Mouse (Mus musculus) urinary bladder, postnatal 4 days (tissue): ENCODE measurements around the gene Rrn3.
"Not testable (repeated sequence)": the region's sequence is repeated elsewhere in the genome, so short reads cannot be mapped to it uniquely, and the experiment has no call there.

Source experiments
- DNase-seq, 2 experiments: peaks; one replicate each; pipeline ENCODE4 v3.0.0; 2021 to 2022; ENCODE audit warnings: low spot score in 2 of 2

Gene Rrn3

GRCm38 (mm10) chr16:13780353-13781036 is at the start of gene Rrn3:
Gene Rrn3, plus strand, starts transcription at chr16:13780708.
- DNase-seq, result peak; percentile 85 to 89

DNA sequence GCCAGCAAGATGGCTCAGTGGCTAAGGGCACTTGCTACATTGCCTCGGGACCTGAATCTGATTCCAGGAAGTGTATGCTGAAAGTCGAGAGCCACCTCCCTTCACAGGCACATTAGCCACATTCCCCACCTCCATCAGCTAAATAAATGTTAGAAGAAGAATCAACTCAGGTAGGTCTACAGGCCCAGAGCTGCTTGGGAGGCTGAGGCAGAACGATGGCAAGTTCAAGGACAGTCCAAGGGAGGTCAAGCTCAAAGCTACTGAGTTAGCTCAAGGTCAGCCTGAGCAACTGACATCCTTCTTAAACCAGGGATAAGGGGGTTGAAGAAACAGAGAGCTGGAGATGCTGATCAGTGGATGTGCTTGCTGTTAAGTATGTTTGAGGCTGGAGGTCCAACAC is 47.7 kb upstream of the Rrn3 start:
- no peak for DNase-seq

DNA sequence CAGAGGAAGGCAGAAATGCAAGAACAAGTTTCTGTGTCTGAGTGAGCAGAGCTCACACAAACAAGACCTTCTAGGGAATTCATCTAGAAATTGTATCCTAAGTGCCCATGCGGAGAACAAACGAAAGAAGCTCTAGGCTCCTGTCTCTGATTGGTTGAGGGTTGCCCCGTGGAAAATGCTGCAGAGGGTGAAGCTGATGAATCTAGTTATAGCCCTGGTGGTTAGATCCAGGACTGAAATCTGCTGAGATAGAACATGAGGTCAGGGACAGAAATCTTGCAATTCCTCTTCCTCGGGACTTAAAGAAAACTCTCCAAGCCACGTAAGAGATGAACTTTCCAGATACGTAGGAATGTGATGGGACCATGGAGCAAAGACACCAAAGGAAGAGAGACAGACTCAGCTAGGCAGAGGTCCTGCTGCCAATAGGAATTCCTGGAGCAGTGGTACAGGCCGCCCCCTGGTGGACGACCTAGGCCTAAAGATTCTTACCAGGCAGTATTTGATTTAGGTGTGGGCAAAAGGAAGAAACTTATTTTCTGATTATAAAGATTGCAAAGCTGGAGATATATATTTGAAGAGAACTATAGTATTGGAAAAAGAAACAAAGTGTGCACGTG is 46.9 kb upstream of the Rrn3 start:
- DNase-seq, result peak; percentile 54 to 83

- DNase-seq, result no peak
Measured at GRCm38 (mm10) chr16:13735977-13736376, 44.5 kb upstream of the Rrn3 start.

- not testable (repeated sequence) for DNase-seq
Measured at GRCm38 (mm10) chr16:13739044-13739443, 41.5 kb upstream of the Rrn3 start.

DNA sequence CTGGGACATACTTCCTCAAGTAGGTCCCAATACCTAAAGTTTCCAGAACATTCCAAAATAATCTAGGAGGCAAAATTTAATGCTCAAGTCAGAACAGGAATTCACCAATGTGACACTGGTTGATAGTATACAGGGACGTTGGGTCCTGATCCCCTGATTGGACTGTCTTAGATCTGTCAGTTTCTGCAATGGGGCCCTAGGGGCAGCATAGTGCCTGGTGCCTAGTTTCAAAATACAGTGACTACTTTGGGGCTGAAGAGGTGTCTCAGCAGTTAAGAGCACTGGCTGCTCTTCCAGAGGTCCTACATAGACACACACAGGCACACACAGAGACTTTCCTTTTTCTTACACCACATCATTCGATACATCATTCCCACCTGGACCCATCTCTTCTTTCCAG is 39.7 kb upstream of the Rrn3 start:
- no peak for DNase-seq

DNA sequence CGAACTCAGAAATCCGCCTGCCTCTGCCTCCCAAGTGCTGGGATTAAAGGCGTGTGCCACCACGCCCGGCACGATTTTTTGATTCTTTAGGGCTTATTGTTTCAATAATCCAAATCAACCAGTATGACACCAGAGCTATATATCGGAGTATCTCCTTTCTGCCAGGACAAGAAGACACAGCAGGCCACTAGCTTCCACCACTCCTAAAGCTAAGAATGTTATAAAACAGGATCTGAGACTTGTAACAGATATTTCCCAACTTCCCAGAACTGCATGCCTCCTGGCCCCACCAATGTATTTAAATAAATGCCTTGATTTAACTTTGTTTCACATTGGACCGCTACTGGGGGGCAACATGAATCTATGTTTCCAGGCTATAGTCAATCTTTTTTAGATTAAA is 32.8 kb upstream of the Rrn3 start:
- DNase-seq, result no peak

GRCm38 (mm10) chr16:13748124-13748523 is 32.4 kb upstream of the Rrn3 start:
- DNase-seq, result no peak

DNA sequence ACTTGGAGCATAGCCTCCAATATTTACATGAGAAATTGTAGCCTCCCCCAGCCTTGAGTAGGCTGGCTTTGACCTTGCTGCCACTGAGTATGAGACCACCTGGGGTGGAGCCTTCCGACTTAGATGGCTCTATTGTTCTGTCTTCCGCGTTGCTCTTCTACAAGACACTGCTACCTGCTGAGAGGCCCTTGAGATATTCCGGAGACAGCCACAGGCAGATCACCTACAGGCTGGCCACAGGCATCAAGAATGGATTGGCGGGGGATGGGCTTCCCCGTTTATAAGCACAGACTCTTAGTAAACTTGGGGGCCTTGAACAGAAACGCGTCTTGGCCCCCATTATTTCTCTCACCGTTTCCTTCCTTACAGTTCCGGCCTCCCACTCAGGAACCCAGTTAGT is 31.7 kb upstream of the Rrn3 start:
- DNase-seq, result not testable (repeated sequence)

DNA sequence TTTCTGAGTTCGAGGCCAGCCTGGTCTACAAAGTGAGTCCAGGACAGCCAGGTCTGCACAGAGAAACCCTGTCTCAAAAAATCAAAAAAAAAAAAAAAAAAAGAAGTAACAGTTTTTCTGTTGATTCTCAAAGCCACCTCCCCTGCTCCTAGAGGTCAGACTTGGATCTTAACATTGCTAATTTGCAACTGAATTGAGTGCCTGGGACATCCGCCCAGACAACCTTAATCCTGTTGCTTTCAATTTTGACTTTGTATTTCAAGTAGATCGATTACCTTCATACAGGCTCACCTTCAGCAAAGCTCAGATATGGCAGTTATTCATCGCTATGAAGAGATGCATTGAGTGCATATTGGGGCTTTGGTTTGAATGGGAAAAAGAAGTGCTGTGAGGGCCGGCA is 31.2 kb upstream of the Rrn3 start:
- no peak for DNase-seq

GRCm38 (mm10) chr16:13749981-13750380 is 30.5 kb upstream of the Rrn3 start:
- DNase-seq, result no peak

DNA sequence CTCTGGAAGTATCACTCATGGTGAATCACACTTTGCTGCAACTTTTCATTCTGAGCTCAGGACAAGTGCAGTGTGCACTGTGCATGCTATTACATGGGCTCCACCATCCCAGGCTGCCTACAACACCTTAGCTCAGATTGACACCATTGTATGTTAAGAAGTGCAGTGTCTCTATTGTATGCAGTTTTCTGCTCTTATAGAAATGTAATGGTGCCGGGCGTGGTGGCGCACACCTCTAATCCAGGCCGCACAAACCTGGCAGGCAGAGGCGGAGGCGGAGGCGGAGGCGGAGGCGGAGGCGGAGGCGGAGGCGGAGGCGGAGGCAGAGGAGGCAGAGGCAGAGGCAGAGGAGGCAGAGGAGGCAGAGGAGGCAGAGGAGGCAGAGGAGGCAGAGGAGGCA is 29.9 kb upstream of the Rrn3 start:
- no peak for DNase-seq

GRCm38 (mm10) chr16:13753986-13754385 is 26.5 kb upstream of the Rrn3 start:
- DNase-seq, result no peak

- peak; percentile 89 to 92 for DNase-seq
Measured at GRCm38 (mm10) chr16:13754400-13755190, 25.9 kb upstream of the Rrn3 start.

- DNase-seq, result no peak
Measured at GRCm38 (mm10) chr16:13757823-13758222, 22.7 kb upstream of the Rrn3 start.

GRCm38 (mm10) chr16:13762807-13763206 is 17.7 kb upstream of the Rrn3 start:
- DNase-seq, result not testable (repeated sequence)

- DNase-seq, result no peak
Measured at GRCm38 (mm10) chr16:13764519-13764918, 16.0 kb upstream of the Rrn3 start.

- DNase-seq, result no peak
Measured at GRCm38 (mm10) chr16:13766367-13766766, 14.1 kb upstream of the Rrn3 start.

GRCm38 (mm10) chr16:13771603-13772002 is 8.9 kb upstream of the Rrn3 start:
- DNase-seq, result not testable (repeated sequence)

GRCm38 (mm10) chr16:13772051-13772450 is 8.5 kb upstream of the Rrn3 start:
- DNase-seq, result not testable (repeated sequence)

DNA sequence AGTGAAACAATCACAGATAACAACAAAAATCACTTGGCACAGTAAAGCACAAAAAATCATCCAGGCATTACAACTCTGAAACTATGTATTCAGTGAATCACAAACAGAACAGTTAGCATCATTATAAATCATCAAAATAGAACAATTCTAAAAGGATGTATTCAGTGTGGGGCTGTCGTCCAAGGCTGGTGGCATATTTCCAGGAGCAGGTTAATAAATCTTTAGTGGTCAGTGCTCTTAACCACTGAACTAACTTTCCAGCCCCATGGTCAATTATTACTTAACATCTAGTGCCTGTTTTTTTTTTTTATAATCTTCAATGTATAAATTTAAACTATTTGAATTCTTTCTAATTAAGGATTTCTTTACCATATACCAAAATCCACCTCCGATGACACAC is 6.5 kb upstream of the Rrn3 start:
- DNase-seq, result not testable (repeated sequence)

- not testable (repeated sequence) for DNase-seq
Measured at GRCm38 (mm10) chr16:13774651-13775050, 5.9 kb upstream of the Rrn3 start.

DNA sequence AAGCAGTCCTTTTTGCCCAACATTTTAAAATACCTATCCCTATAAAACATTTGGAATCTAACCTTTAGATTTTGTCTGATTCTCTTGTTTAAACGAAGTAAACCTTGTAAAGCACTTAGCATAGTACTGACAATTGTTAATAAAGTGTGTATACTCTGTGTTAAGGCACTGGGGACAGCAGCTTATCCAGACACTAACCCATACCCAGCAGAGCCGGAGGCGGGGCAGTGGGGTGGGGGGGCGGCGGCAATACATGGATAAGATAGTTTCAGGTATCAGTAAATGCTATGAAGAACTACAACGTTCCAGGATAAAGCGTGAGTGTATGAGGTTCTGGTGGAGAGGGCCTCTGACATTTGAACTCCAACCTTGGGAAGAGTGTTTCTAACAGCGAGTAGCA is 708 bp downstream of the Rrn3 start:
- no peak for DNase-seq
